Comparison of ENCODE assay signal across 7 mouse cellular contexts in the genomic region with DNA sequence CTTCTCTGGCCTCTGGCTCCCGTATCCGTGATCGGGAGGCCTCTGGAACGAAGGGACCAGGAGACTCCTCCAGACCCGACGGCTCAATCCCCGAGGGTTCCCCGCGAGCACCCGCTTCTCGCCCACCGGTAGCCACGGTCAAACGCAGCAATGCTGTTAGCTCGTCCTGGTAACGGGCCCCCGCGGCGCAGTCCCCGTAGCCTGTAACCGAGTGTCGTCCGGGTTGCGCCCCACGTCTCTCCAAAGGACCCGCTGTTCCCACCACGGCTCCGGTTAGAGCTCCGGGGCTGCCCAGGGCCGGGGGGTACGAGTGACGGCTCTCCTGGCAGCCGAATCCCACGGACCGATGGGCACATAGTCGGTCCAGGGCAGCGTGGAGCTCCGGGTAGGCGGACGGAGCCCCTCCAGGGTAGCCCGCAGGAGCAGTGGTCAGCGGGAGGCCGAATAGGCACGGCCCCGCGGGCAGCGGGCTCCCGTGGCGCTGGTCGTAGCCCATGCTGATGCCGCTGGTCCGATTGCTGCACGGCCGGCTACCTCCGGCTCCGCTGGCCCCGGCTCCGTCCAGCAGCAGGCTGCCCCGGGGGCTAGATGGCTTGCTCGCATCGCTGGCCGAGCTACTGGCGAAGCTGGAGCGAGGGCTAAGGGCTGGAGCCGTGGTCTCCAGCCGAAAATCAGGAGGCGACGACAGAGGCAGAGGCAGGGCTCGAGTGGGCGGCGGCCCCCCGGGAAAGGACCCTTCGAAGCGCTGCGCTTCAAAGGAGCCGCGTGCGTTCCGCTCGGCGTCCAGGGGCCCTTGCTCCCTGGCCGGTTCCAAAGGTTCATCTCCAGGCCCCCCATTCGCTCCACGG. TPM values are rescaled to one million over a fixed set of nuclear protein-coding genes. Genes with fewer than 3 reads are reported as not detected.
DNase-seq lines count a peak whose midpoint lies in the region; ATAC-seq lines count a peak whose summit lies in the region.

No protein-coding gene starts in this region.

- peaks cover 21% of the 10 kb centered on the region for H3K36me3 ChIP-seq in embryonic facial prominence, embryonic 12.5 days
- no peaks in the 10 kb centered on the region for H3K36me3 ChIP-seq in hindbrain, embryonic 15.5 days
- H3K36me3 ChIP-seq in liver, embryonic 11.5 days (ENCODE audit: control insufficient read depth, insufficient read depth, low read length) = 0 out of 2 replicates have a peak, but pooled peaks cover under 1% of the 10 kb centered on the region

- peak overlapping the region; percentile 66 for H3K4me2 ChIP-seq in embryonic facial prominence, embryonic 12.5 days (replicated peaks)
- H3K4me2 ChIP-seq in hindbrain, embryonic 15.5 days = peak overlapping the region; percentile 81
- H3K4me2 ChIP-seq in liver, embryonic 11.5 days = peak overlapping the region; percentile 77

- under 1% methylated on average over 82 of the region's 84 CpGs for WGBS in embryonic facial prominence, embryonic 12.5 days
- WGBS in hindbrain, embryonic 15.5 days = under 1% methylated on average over 81 of the region's 84 CpGs
- WGBS in liver, embryonic 11.5 days = 1% methylated on average over 81 of the region's 84 CpGs

- H3K27me3 ChIP-seq in embryonic facial prominence, embryonic 12.5 days = no peaks in the 10 kb centered on the region
- H3K27me3 ChIP-seq in hindbrain, embryonic 15.5 days = peaks cover 34% of the 10 kb centered on the region
- peaks cover 46% of the 10 kb centered on the region for H3K27me3 ChIP-seq in liver, embryonic 11.5 days (replicated peaks; ENCODE audit: control insufficient read depth, insufficient read depth, low read length)

- ATAC-seq in embryonic facial prominence, embryonic 12.5 days (ENCODE audit: insufficient number of reproducible peaks, insufficient read depth, low FRiP score, low TSS enrichment) = no peak
- no peak for ATAC-seq in hindbrain, embryonic 15.5 days (ENCODE audit: low FRiP score, low read depth)
- ATAC-seq in liver, embryonic 11.5 days (replicated peaks; ENCODE audit: low FRiP score) = no peak

- H3K27ac ChIP-seq in embryonic facial prominence, embryonic 12.5 days = peak overlapping the region; percentile 96
- H3K27ac ChIP-seq in hindbrain, embryonic 15.5 days (replicated peaks) = peak overlapping the region; percentile 73
- peak overlapping the region; percentile 74 for H3K27ac ChIP-seq in liver, embryonic 11.5 days (ENCODE audit: low read depth, low read length)

- peak; percentile 14 for DNase-seq in thymus, postnatal 0 days (ENCODE audit: low spot score)
- no peak for DNase-seq in thymus, adult 18-20 months
- peak; percentile 59 for DNase-seq in liver, embryonic 11.5 days (ENCODE audit: low spot score)
- DNase-seq in retina, postnatal 1 day = peak; percentile 56
- no peak for DNase-seq in right cerebral cortex, postnatal 10 days (ENCODE audit: low spot score in 2 of 2)

- peak overlapping the region; percentile 99 for H3K9ac ChIP-seq in embryonic facial prominence, embryonic 12.5 days
- peak overlapping the region; percentile 49 for H3K9ac ChIP-seq in hindbrain, embryonic 15.5 days
- peak overlapping the region; percentile 72 for H3K9ac ChIP-seq in liver, embryonic 11.5 days (ENCODE audit: low read depth, low read length)

- H3K4me3 ChIP-seq in embryonic facial prominence, embryonic 12.5 days = peak overlapping the region; percentile 95
- H3K4me3 ChIP-seq in hindbrain, embryonic 15.5 days = peak overlapping the region; percentile 51
- peak overlapping the region; percentile 68 for H3K4me3 ChIP-seq in liver, embryonic 11.5 days (ENCODE audit: low read depth, low read length)

- H3K4me1 ChIP-seq in embryonic facial prominence, embryonic 12.5 days = peaks cover 34% of the 10 kb centered on the region
- H3K4me1 ChIP-seq in hindbrain, embryonic 15.5 days (replicated peaks) = peaks cover 55% of the 10 kb centered on the region
- peaks cover 40% of the 10 kb centered on the region for H3K4me1 ChIP-seq in liver, embryonic 11.5 days (replicated peaks; ENCODE audit: control insufficient read depth, insufficient read depth, low read length)

- no peaks in the 10 kb centered on the region for H3K9me3 ChIP-seq in embryonic facial prominence, embryonic 12.5 days
- H3K9me3 ChIP-seq in hindbrain, embryonic 15.5 days = no peaks in the 10 kb centered on the region
- H3K9me3 ChIP-seq in liver, embryonic 11.5 days (ENCODE audit: control insufficient read depth, low read length) = no peaks in the 10 kb centered on the region

RNA-seq across cellular contexts. Expression of a gene that starts 0.9 kb away (rescaled TPM):
- polyA plus RNA-seq in thymus, postnatal 0 days (2015; fragmentation: Nextera tagmentation; extraction: Ambion mirVana) = 11.9 and 14.9 TPM in 2 replicates
- 67.8 and 69.0 TPM in 2 replicates for polyA plus RNA-seq in embryonic facial prominence, embryonic 12.5 days (2016; fragmentation: Nextera tagmentation; extraction: Ambion mirVana)
- 8.7 and 9.6 TPM in 2 replicates for polyA plus RNA-seq in hindbrain, embryonic 15.5 days (2015; fragmentation: Nextera tagmentation; extraction: Ambion mirVana)
- polyA plus RNA-seq in liver, embryonic 11.5 days (2014; fragmentation: Nextera tagmentation; extraction: Ambion mirVana) = 15.0 and 17.8 TPM in 2 replicates

RNA-seq across cellular contexts. Expression of a gene that starts 22.0 kb away (rescaled TPM):
- 111 and 113 TPM in 2 replicates for polyA plus RNA-seq in thymus, postnatal 0 days (2015; fragmentation: Nextera tagmentation; extraction: Ambion mirVana)
- 50.5 and 52.3 TPM in 2 replicates for polyA plus RNA-seq in embryonic facial prominence, embryonic 12.5 days (2016; fragmentation: Nextera tagmentation; extraction: Ambion mirVana)
- polyA plus RNA-seq in hindbrain, embryonic 15.5 days (2015; fragmentation: Nextera tagmentation; extraction: Ambion mirVana) = 19.0 TPM in 2 replicates
- 71.6 and 76.4 TPM in 2 replicates for polyA plus RNA-seq in liver, embryonic 11.5 days (2014; fragmentation: Nextera tagmentation; extraction: Ambion mirVana)

RNA-seq across cellular contexts. Expression of a gene that starts 29.3 kb away (rescaled TPM):
- 4.7 and 5.0 TPM in 2 replicates for polyA plus RNA-seq in thymus, postnatal 0 days (2015; fragmentation: Nextera tagmentation; extraction: Ambion mirVana)
- 9.0 and 10.1 TPM in 2 replicates for polyA plus RNA-seq in embryonic facial prominence, embryonic 12.5 days (2016; fragmentation: Nextera tagmentation; extraction: Ambion mirVana)
- 5.1 and 6.1 TPM in 2 replicates for polyA plus RNA-seq in hindbrain, embryonic 15.5 days (2015; fragmentation: Nextera tagmentation; extraction: Ambion mirVana)
- 5.6 and 5.8 TPM in 2 replicates for polyA plus RNA-seq in liver, embryonic 11.5 days (2014; fragmentation: Nextera tagmentation; extraction: Ambion mirVana)

RNA-seq across cellular contexts. Expression of a gene that starts 41.4 kb away (rescaled TPM):
- polyA plus RNA-seq in thymus, postnatal 0 days (2015; fragmentation: Nextera tagmentation; extraction: Ambion mirVana) = 387 and 424 TPM in 2 replicates
- polyA plus RNA-seq in embryonic facial prominence, embryonic 12.5 days (2016; fragmentation: Nextera tagmentation; extraction: Ambion mirVana) = 381 and 403 TPM in 2 replicates
- 441 and 446 TPM in 2 replicates for polyA plus RNA-seq in hindbrain, embryonic 15.5 days (2015; fragmentation: Nextera tagmentation; extraction: Ambion mirVana)
- polyA plus RNA-seq in liver, embryonic 11.5 days (2014; fragmentation: Nextera tagmentation; extraction: Ambion mirVana) = 411 and 417 TPM in 2 replicates

RNA-seq across cellular contexts. Expression of a gene that starts 44.8 kb away (rescaled TPM):
- polyA plus RNA-seq in thymus, postnatal 0 days (2015; fragmentation: Nextera tagmentation; extraction: Ambion mirVana) = 82.4 and 117 TPM in 2 replicates
- polyA plus RNA-seq in embryonic facial prominence, embryonic 12.5 days (2016; fragmentation: Nextera tagmentation; extraction: Ambion mirVana) = 0.05 and 0.10 TPM in 2 replicates
- polyA plus RNA-seq in hindbrain, embryonic 15.5 days (2015; fragmentation: Nextera tagmentation; extraction: Ambion mirVana) = not detected in 2 replicates
- polyA plus RNA-seq in liver, embryonic 11.5 days (2014; fragmentation: Nextera tagmentation; extraction: Ambion mirVana) = not detected in 2 replicates

Comparison
In these comparisons a context has a peak if more than half of its experiments do, and no peak if none do; other contexts are left out.
1. DNase-seq: peak in thymus, postnatal 0 days (single experiment), liver, embryonic 11.5 days (single experiment) and retina, postnatal 1 day (single experiment); none in thymus, adult 18-20 months (0 of 2) and right cerebral cortex, postnatal 10 days (0 of 2).
2. H3K9ac ChIP-seq: peak in every context shown above with its lines; median percentile 99 in embryonic facial prominence, embryonic 12.5 days; 72 in liver, embryonic 11.5 days; 49 in hindbrain, embryonic 15.5 days.
3. Peak in every context shown above with its lines, with median percentiles within 50 percentile points of each other: H3K27ac ChIP-seq, H3K4me2 ChIP-seq and H3K4me3 ChIP-seq.